Mouse (Mus musculus): ENCODE results near the gene Oas1c. TPM values are rescaled to one million over a fixed set of nuclear protein-coding genes. Genes with fewer than 3 reads are reported as not detected.

Oas1c gene
- total RNA-seq (2021) = under 1 TPM; 0.17 to 0.28 TPM
- long read RNA-seq, experiment 1 = 0 reads
- long read RNA-seq, experiment 2 = 0 reads

GRCm38 (mm10) chr5:120811951-120812819, at the start of gene Oas1c:
TSS of gene Oas1c (minus strand) at chr5:120812514.
- DNase-seq = peak; percentile 85
- peak within 1 kb of the TSS; percentile 83 for H3K4me3 ChIP-seq
- intact Hi-C loops (cut with DNase I) = no loop called here

GRCm38 (mm10) chr5:120861121-120861520, 48.8 kb upstream of the Oas1c start, which contains the start of gene Oas1h:
TSS of gene Oas1h (plus strand) at chr5:120861421.
- no peak for DNase-seq
- Histone ChIP-seq H3K4me3 (no peak within 1 kb of the TSS), H3K27ac (no peak within 1 kb of the TSS)
- intact Hi-C loops (cut with DNase I) = no loop called here
- TF ChIP-seq CTCF (IDR thresholded peaks at IDR 0.05) = no peak

More at GRCm38 (mm10) chr5:120811951-120812819, at the start of gene Oas1c:
- peak within 1 kb of the TSS; percentile 81 for H3K27ac ChIP-seq
- no peak for TF ChIP-seq CTCF (IDR thresholded peaks at IDR 0.05)

- intact Hi-C loops (cut with DNase I) = no loop called here
- Histone ChIP-seq H3K27ac (no peak overlapping the region), H3K4me3 (no peak overlapping the region)
- DNase-seq = no peak
- TF ChIP-seq CTCF (IDR thresholded peaks at IDR 0.05) = no peak
Measured at GRCm38 (mm10) chr5:120859241-120859640, 46.9 kb upstream of the Oas1c start.

GRCm38 (mm10) chr5:120849601-120850136, 37.4 kb upstream of the Oas1c start:
- Histone ChIP-seq H3K4me3 (no peak overlapping the region), H3K27ac (no peak overlapping the region)
- intact Hi-C loops (cut with DNase I) = no loop called here
- peak; percentile 48 for TF ChIP-seq CTCF (IDR thresholded peaks at IDR 0.05)
- DNase-seq = peak; percentile 17

GRCm38 (mm10) chr5:120847067-120847466, 34.8 kb upstream of the Oas1c start, which contains the start of gene Oas1f:
TSS of gene Oas1f (plus strand) at chr5:120847367.
- DNase-seq = no peak
- intact Hi-C loops (cut with DNase I) = no loop called here
- H3K4me3 ChIP-seq = no peak within 1 kb of the TSS
- no peak for TF ChIP-seq CTCF (IDR thresholded peaks at IDR 0.05)
- H3K27ac ChIP-seq = no peak within 1 kb of the TSS

- no peak for TF ChIP-seq CTCF (IDR thresholded peaks at IDR 0.05)
Measured at GRCm38 (mm10) chr5:120844713-120845112, 32.4 kb upstream of the Oas1c start.

GRCm38 (mm10) chr5:120836731-120837585, 24.6 kb upstream of the Oas1c start:
- no peak for DNase-seq
- Histone ChIP-seq H3K4me3 (no peak overlapping the region), H3K27ac (no peak overlapping the region)
- intact Hi-C loops (cut with DNase I) = no loop called here
- TF ChIP-seq CTCF (IDR thresholded peaks at IDR 0.05) = peak; percentile 74

More at GRCm38 (mm10) chr5:120844713-120845112, 32.4 kb upstream of the Oas1c start:
- H3K27ac ChIP-seq = no peak overlapping the region
- peak; percentile 24 for DNase-seq
- no peak overlapping the region for H3K4me3 ChIP-seq
- intact Hi-C loops (cut with DNase I) = no loop called here

GRCm38 (mm10) chr5:120833335-120834280, 21.3 kb upstream of the Oas1c start:
- TF ChIP-seq CTCF (IDR thresholded peaks at IDR 0.05) = no peak

GRCm38 (mm10) chr5:120831031-120831430, 18.7 kb upstream of the Oas1c start:
- intact Hi-C loops (cut with DNase I) = no loop called here
- no peak for TF ChIP-seq CTCF (IDR thresholded peaks at IDR 0.05)
- Histone ChIP-seq H3K27ac (no peak overlapping the region), H3K4me3 (no peak overlapping the region)
- no peak for DNase-seq

More at GRCm38 (mm10) chr5:120833335-120834280, 21.3 kb upstream of the Oas1c start:
- H3K27ac ChIP-seq = no peak overlapping the region
- intact Hi-C loops (cut with DNase I) = no loop called here
- no peak for DNase-seq
- H3K4me3 ChIP-seq = no peak overlapping the region

GRCm38 (mm10) chr5:120818999-120819398, 6.7 kb upstream of the Oas1c start:
- intact Hi-C loops (cut with DNase I) = no loop called here
- H3K4me3 ChIP-seq = no peak overlapping the region
- H3K27ac ChIP-seq = no peak overlapping the region
- no peak for TF ChIP-seq CTCF (IDR thresholded peaks at IDR 0.05)
- DNase-seq = no peak

- H3K4me3 ChIP-seq = no peak overlapping the region
- TF ChIP-seq CTCF (IDR thresholded peaks at IDR 0.05) = peak; percentile 64
- DNase-seq = no peak
- H3K27ac ChIP-seq = no peak overlapping the region
- intact Hi-C loops (cut with DNase I) = no loop called here
Measured at GRCm38 (mm10) chr5:120815949-120816348, 3.6 kb upstream of the Oas1c start.

Measured in gastrocnemius, adult 2 months (tissue).